Mouse (Mus musculus) liver, adult 2 months (tissue): ENCODE data around the gene Cdh1.

Experiments
- CTCF ChIP-seq: fragments of 200-500 bp; IDR thresholded peaks from 2 replicates; pipeline ENCODE4 v1.5.1; 2011; ENCODE audit warnings: low read depth, low read length, control low read depth
- POLR2A ChIP-seq: fragments of 200-500 bp; IDR thresholded peaks from 2 replicates; pipeline ENCODE4 v1.6.1; 2011; ENCODE audit warnings: low read length, control low read depth; ENCODE audit not compliant: insufficient read depth; ENCODE audit errors: extremely low read depth

GRCm38 (mm10) chr8:106592458-106592857 is 10.7 kb upstream of the Cdh1 start:
- TF ChIP-seq CTCF (no peak), POLR2A (no peak)
